Mouse (Mus musculus) ES-E14 (cell line): ENCODE data around the gene Fbxo47.

Experiments used
- HCFC1 ChIP-seq: IDR thresholded peaks from 2 replicates; pipeline ENCODE4 v1.6.1; 2012; ENCODE audit warnings: low read length, inconsistent platforms, borderline replicate concordance; ENCODE audit not compliant: insufficient read depth
- MAFK ChIP-seq: IDR thresholded peaks from 2 replicates; pipeline ENCODE4 v1.6.1; 2014; ENCODE audit warnings: mild to moderate bottlenecking, low read depth, low read length, inconsistent platforms; ENCODE audit not compliant: insufficient read depth

GRCm38 (mm10) chr11:97817379-97817778 lies 66.6 kb downstream of the Fbxo47 start:
- no peak for TF ChIP-seq HCFC1
- no peak for TF ChIP-seq MAFK
